Mouse (Mus musculus) CD4-positive, CD25-positive, alpha-beta regulatory T cell (primary cell): Measurements from ENCODE around the gene Srsf7. TPM values are rescaled to one million over a fixed set of nuclear protein-coding genes. Genes with fewer than 3 reads are reported as not detected.

ENCODE experiments used
- polyA plus RNA-seq: library from polyadenylated mRNA; unstranded; fragments of 100-300 nt; shearing (Covaris generic); gene quantifications from one replicate; pipeline ENCODE4 v1.2.1, GENCODE M21; 2017

Gene Srsf7
- 465 TPM for polyA plus RNA-seq

DNA sequence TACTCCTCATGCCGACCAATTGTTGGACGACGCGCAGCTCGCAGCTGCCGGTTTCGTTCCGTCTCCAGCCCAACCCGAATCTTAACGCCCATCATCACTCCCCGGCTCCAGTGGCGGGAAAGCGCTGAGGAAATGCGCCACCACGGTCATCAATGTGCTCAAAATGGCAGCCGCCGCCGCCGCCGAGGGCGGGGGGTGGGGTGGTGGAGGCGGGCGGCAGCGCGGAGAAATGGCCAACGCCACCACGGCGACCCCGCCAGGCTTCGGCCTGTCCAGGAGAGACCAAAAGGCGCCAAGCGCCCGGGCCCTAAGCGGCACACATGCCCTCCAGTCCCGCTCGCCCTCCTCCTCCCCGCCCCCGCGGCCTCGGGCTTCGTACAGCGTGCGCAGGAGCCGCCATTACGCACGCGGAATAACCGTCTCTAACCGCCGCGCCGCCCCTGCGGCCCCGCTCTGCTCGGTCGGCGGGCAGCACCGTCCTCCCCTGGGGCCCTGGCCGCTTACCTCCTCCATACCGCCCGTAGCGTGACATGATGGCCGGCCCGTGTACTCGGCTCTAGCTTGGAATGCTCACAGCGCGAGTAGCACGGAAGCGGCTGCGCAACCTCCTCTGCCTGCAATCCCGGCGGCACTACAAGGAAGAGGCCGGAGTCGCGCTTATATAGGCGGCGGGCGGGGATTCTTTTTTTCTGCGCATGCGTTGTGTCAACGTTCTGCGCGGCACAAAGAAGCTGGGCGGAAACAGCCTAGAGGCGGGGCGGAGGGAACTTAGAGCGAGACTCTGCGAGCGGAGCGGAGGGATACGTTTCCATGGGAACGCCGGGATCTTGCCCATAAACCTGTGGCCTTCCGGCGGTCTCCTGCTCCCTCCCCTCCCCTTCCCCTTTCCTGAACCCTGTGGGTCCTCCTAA, at the start of gene Srsf7, which contains the start of gene Ttc39d:
Srsf7 (minus strand) TSS at position 637 of the 911 bp plus-strand sequence.
Ttc39d (plus strand) TSS at position 790 of the 911 bp plus-strand sequence.

GRCm38 (mm10) chr17:80224326-80225116, 17.4 kb upstream of the Srsf7 start, which contains the start of gene Gemin6:
Gene Gemin6, plus strand, starts transcription at chr17:80224441.

Other genes starting within 250 kb of the Srsf7 start
- gene Hnrnpll, start 145.0 kb downstream of the Srsf7 start, polyA plus RNA-seq: 99.6 TPM
- gene Galm, start 79.8 kb downstream of the Srsf7 start, polyA plus RNA-seq: 41.3 TPM
- 0.10 TPM for gene Ttc39d, start 153 bp upstream of the Srsf7 start, polyA plus RNA-seq
- 11.5 TPM for gene Gemin6, start 17.1 kb upstream of the Srsf7 start, polyA plus RNA-seq
- 2.5 TPM for gene Morn2, start 82.9 kb upstream of the Srsf7 start, polyA plus RNA-seq
- 27.1 TPM for gene Dhx57, start 83.2 kb upstream of the Srsf7 start, polyA plus RNA-seq
- gene Arhgef33, start 100.1 kb upstream of the Srsf7 start, polyA plus RNA-seq: 3.2 TPM
- gene Gm10190, start 166.2 kb upstream of the Srsf7 start, polyA plus RNA-seq: not detected